Mouse (Mus musculus) heart, embryonic 16.5 days (tissue): ENCODE measurements around the gene Zbtb32. TPM values are rescaled to one million over a fixed set of nuclear protein-coding genes. Genes with fewer than 3 reads are reported as not detected.

Experiments used
- ATAC-seq: fragments of 200-750 bp; cut with Nextera tagmentation; replicated peaks from 2 replicates; pipeline ENCODE4 v1.8.0; 2017; ENCODE audit warnings: moderate number of reproducible peaks; ENCODE audit not compliant: insufficient read depth, low FRiP score; ENCODE audit errors: extremely low read depth
- H3K27ac ChIP-seq: fragments of 300-500 bp; sonication (generic); 2 replicates; pipeline ENCODE4 v1.5.1; 2014; ENCODE audit warnings: mild to moderate bottlenecking, low read length, control low read depth, moderate library complexity
- H3K27me3 ChIP-seq: fragments of 300-500 bp; sonication (generic); 2 replicates; pipeline ENCODE4 v1.6.1; 2014; ENCODE audit warnings: low read length, mixed read lengths; ENCODE audit not compliant: control insufficient read depth, insufficient read depth
- H3K36me3 ChIP-seq: fragments of 300-500 bp; sonication (generic); 2 replicates; pipeline ENCODE4 v1.6.1; 2014; ENCODE audit not compliant: control insufficient read depth, insufficient read depth
- H3K4me1 ChIP-seq: fragments of 300-500 bp; sonication (generic); 2 replicates; pipeline ENCODE4 v1.6.1; 2014; ENCODE audit warnings: low read length, mixed read lengths; ENCODE audit not compliant: control insufficient read depth, insufficient read depth
- H3K4me2 ChIP-seq: fragments of 300-500 bp; sonication (generic); 2 replicates; pipeline ENCODE4 v1.6.1; 2014; ENCODE audit warnings: low read depth, mild to moderate bottlenecking, control low read depth, low read length
- H3K4me3 ChIP-seq: fragments of 300-500 bp; sonication (generic); 2 replicates; pipeline ENCODE4 v1.5.1; 2014; ENCODE audit warnings: mild to moderate bottlenecking, control low read depth, low read length
- H3K9ac ChIP-seq: fragments of 300-500 bp; sonication (generic); 2 replicates; pipeline ENCODE4 v1.6.1; 2014; ENCODE audit warnings: low read length, control low read depth
- H3K9me3 ChIP-seq: fragments of 300-500 bp; sonication (generic); replicated peaks from 2 replicates; pipeline ENCODE4 v1.6.1; 2016; ENCODE audit warnings: low read length; ENCODE audit not compliant: control insufficient read depth
- WGBS: fragments of 180-500 bp; shearing (Covaris S2); extraction: QIAGEN DNeasy Blood & Tissue Kit; methylation state at CpG from one replicate; pipeline ENCODE4 v1.1.7; 2014; 5-methylcytosine and 5-hydroxymethylcytosine counted together
- polyA plus RNA-seq: library from polyadenylated mRNA; unstranded; fragments of >200 nt; fragmentation: Nextera tagmentation; extraction: Ambion mirVana; gene quantifications from 2 replicates; pipeline ENCODE4 v1.2.1, GENCODE M21; 2015

Gene Zbtb32
- polyA plus RNA-seq, 1 experiment from 2014 or later, result 0.24 TPM

DNA sequence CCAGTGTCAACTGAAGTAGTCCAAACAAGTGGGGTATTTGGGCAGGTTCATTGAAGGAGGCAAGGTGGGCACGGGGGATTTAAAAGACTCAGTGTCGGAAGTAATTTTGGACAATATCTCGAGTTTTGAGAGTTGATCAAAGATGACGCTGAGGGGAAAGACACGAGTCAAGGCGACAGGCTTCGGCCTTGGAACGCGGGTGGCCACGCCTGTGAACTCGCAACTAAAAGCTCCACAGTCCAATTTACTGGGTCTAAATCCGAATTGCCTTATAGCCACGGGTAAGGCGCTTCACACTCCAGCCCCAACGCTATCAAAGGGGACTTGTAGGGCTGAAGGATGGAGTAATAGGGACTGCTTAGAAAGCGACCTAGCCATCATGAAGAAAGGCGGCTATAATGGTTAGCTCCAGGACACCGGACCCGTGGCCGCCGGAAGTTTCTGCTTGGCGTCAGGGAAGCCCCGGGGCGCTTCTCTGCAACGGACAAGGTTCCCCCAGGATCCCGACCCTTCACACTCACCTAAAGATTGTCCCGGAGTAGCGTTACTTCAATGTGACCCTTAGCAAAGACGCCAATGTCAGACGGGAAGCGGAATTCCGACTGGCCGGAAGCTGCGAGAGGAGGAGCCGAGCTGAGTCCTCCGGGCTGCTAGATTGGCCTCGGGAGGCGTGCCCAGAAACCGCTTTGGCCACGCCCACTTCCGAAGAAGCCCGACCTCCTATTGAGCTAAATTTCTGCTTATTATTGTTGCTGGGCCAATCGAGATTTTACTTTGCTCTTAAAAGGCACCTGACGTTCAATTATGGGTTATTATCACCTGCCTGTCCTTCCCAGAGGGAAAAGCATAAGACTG, 27.0 kb upstream of the Zbtb32 start, which contains the start of gene Cox6b1:
TSS of gene Cox6b1 (minus strand) at position 622 of the 855 bp plus-strand sequence.
- Histone ChIP-seq H3K4me3 (peak within 1 kb of the TSS; percentile 94), H3K9me3 (no peaks in the 10 kb centered on the region), H3K9ac (peak within 1 kb of the TSS; percentile 95), H3K4me2 (peak within 1 kb of the TSS; percentile 97), H3K4me1 (peaks cover 15% of the 10 kb centered on the region), H3K27ac (peak within 1 kb of the TSS; percentile 90), H3K27me3 (0 out of 2 replicates have a peak, but pooled peaks cover 3% of the 10 kb centered on the region), H3K36me3 (peaks cover 31% of the 10 kb centered on the region)
- peak; percentile 88 for ATAC-seq
- WGBS, result 1% methylated on average over 44 of the region's 44 CpGs

DNA sequence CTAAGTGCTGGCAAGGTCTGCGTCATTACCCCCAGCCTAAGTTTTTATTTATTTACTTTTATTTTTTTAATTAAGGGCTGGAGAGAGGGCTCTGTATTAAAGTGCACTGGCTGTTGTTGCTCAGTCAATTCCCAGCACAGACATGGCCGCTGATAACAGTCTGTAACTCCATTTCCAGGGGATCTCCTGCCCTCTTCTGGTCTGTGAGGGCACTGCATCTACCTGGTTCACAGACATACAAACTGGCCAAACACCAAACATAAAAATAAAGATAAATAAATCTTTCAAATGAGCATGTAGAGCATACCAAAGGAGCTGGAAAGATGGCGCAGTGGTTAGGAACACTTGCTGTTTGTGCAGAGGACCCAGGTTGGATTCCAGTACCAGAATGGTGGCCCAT, 20.5 kb upstream of the Zbtb32 start:
- Histone ChIP-seq H3K36me3 (peaks cover 72% of the 10 kb centered on the region), H3K9me3 (no peaks in the 10 kb centered on the region), H3K27ac (no peak overlapping the region), H3K9ac (no peak overlapping the region), H3K4me3 (no peak overlapping the region), H3K4me2 (no peak overlapping the region), H3K27me3 (no peaks in the 10 kb centered on the region), H3K4me1 (peaks cover 4% of the 10 kb centered on the region)
- 87% methylated on average over 3 of the region's 3 CpGs for WGBS
- no peak for ATAC-seq

DNA sequence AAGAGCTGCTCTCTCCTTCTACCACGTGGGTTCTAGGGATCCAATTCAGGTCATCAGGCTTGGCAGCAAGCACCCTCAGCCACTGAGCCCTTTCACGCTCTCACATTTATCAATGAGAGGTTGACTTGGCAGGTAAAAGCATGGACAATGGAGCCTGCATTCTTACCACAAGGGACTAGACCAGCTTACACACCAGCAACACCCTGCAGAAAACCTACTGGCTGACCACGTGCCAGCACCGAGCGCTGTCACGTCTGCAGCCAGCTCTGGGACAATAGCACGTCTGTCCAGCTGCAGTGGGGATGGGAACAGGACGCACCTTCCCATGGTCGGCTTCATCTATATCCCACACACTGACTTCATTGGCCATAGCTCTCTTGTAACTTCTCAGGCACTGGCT, 19.9 kb upstream of the Zbtb32 start:
- Histone ChIP-seq H3K36me3 (peaks cover 67% of the 10 kb centered on the region), H3K27ac (no peak overlapping the region), H3K4me1 (peaks cover 4% of the 10 kb centered on the region; the same call in 1 of the 2 replicates), H3K4me3 (no peak overlapping the region), H3K4me2 (no peak overlapping the region), H3K27me3 (no peaks in the 10 kb centered on the region), H3K9me3 (no peaks in the 10 kb centered on the region), H3K9ac (no peak overlapping the region)
- 95% methylated on average over 9 of the region's 9 CpGs for WGBS
- ATAC-seq, result no peak

DNA sequence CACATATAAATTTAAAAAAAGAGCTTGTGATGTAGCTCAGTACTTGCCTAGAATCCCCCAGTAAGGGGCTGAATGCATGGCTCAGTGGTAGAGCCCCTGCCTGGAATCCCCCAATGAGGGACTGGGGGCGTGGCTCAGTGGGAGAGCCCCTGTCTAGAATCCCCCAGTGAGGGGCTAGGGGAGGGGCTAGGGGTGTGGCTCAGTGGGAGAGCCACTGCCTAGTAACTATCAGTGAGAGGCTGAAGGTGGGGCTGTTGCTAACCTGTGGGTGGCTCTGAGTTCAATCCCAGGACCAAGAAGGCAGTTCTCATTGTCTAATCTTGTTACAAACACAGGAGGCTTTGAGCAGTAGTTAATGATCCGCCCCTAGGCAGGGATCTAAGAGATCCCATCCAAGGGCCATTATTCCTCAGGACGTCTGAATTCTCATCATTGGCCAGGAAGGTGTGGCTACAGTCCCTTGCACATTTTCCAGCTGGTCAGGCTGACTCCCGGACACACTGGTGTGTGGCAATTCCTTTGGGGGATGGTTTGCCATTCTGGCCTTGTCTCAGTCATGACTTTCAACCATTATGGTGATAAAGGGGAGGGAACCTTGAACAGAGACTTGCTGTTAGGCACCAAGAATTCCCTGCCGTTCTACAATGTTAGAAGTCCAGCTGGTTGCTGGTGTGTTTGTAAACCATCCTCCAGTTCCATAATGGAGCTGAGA, 16.5 kb upstream of the Zbtb32 start:
- Histone ChIP-seq H3K9me3 (no peaks in the 10 kb centered on the region), H3K27me3 (no peaks in the 10 kb centered on the region), H3K9ac (no peak overlapping the region), H3K27ac (no peak overlapping the region), H3K4me3 (no peak overlapping the region), H3K4me2 (no peak overlapping the region), H3K4me1 (peaks cover 4% of the 10 kb centered on the region), H3K36me3 (peaks cover 43% of the 10 kb centered on the region)
- ATAC-seq, result no peak; the same call in 1 of the 2 replicates
- 60% methylated on average over 5 of the region's 5 CpGs for WGBS

DNA sequence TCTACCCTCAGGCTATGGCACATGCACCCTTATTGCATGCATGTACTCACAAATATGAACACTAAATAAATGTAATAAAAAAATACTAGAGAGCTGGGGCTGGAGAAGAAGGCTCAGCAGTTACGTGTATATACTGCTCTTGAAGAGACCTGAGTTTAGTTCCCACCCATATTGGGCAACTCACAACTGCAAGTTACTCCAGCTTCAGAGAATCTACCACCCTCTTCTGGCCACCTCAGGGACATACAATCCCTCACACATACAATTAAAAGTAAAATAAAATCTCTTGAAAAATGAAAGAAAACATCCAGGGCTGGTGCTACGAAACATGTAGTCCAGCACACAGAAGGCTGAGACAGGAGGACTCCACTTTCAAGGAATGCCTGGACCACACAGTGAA, 15.7 kb upstream of the Zbtb32 start:
- peaks cover 40% of the 10 kb centered on the region for H3K36me3 ChIP-seq
- H3K4me3 ChIP-seq, result no peak overlapping the region
- H3K9ac ChIP-seq, result no peak overlapping the region
- H3K4me2 ChIP-seq, result no peak overlapping the region
- ATAC-seq, result no peak
- H3K27ac ChIP-seq, result no peak overlapping the region
- no peaks in the 10 kb centered on the region for H3K27me3 ChIP-seq
- H3K9me3 ChIP-seq, result no peaks in the 10 kb centered on the region
- 74% methylated on average over 2 of the region's 2 CpGs for WGBS
- peaks cover 11% of the 10 kb centered on the region for H3K4me1 ChIP-seq

DNA sequence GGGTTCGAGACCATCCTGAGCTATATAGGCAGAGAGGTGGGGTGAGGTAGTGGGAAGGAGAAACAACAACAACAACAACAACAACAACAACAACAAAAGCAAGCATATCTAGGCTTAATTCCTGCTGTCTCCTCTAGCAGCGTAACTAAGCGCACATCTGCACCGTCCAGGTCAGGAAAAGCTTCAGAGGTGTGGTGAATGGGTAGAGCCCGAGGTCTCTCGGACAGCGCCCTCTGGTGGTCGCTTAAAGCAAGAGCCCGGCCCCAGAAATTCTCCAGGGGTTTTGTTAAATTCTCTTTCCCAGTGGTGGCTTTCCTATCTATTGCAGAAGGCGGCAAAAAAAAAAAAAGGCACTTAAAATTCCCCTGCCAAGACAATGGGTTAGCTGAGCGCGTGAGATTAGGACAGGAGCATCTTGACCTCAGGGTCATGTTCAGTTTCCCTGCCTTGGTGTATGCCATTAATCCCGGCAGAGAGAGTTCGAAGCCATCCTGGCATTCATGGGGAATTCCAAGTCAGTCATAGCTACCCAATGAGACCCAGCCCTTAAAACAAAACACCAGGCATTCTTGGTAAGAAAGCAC, 14.9 kb upstream of the Zbtb32 start:
- H3K4me2 ChIP-seq, result no peak overlapping the region
- no peak overlapping the region for H3K27ac ChIP-seq
- H3K9me3 ChIP-seq, result no peaks in the 10 kb centered on the region
- H3K9ac ChIP-seq, result no peak overlapping the region
- no peak overlapping the region for H3K4me3 ChIP-seq
- WGBS, result 24% methylated on average over 14 of the region's 14 CpGs
- H3K4me1 ChIP-seq, result peaks cover 11% of the 10 kb centered on the region
- peaks cover 32% of the 10 kb centered on the region for H3K36me3 ChIP-seq
- H3K27me3 ChIP-seq, result no peaks in the 10 kb centered on the region
- no peak for ATAC-seq

DNA sequence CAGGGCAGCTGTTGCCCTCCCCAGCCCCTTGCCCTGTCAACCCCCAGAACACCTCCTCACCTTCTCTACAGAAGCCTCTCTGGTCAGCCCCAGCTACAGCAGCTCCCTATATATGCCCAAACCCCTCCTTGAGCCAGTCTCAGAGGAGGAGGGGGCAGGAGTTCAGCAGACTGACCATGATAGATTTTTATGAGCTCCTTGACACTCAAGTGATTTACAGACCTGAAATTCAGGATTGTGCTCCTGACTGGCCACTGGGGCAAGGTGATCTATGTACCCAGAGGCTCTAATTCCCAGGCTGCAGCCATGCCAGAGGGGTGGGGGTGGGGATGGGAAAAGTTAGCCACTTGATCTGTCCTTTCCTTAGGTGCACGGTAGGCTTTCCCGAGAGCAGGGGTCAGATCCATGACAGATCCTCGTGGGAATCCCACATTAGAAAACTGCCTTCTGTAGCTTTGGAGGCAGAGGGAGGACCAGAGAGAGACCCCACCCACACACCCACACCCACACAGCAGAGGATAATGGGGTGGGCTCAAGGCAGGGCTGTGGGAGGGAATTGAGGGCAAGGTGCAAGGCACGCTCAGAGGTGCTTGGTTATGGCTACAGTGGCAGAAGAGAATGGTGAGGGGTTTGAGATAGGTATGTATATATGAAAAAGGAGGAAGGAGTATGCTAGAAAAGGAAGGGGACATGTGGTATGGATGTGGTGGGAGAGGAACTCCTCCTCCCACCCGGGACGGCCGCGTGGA, 14.1 kb upstream of the Zbtb32 start, which contains the start of gene Upk1a:
TSS of gene Upk1a (minus strand) at position 194 of the 749 bp plus-strand sequence.
- Histone ChIP-seq H3K9ac (no peak within 1 kb of the TSS), H3K27ac (no peak within 1 kb of the TSS), H3K4me2 (no peak within 1 kb of the TSS), H3K9me3 (no peaks in the 10 kb centered on the region), H3K36me3 (peaks cover 24% of the 10 kb centered on the region), H3K4me1 (peaks cover 11% of the 10 kb centered on the region), H3K4me3 (no peak within 1 kb of the TSS), H3K27me3 (no peaks in the 10 kb centered on the region)
- no peak for ATAC-seq
- WGBS, result 74% methylated on average over 8 of the region's 8 CpGs

DNA sequence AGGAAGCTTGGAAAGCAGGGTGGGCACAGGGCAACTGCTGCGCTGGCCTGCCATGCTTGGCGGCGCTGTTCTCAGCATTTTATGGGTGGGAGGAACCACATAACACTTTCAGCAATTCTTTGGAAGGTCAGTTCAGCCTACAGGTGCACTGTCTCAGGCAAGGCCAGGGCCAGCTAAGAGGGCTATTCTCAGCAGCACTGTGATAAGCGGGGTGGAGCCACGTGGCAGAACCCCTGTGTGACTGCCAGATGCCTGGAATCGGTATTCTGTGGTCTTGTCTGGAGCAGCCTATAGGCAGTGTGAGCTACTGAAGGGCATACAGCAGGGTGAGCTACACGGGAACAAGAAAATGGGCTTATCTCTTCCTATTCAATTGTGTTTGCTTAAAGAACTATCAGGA, 11.3 kb upstream of the Zbtb32 start:
- Histone ChIP-seq H3K27ac (peak overlapping the region; percentile 64), H3K4me1 (peaks cover 11% of the 10 kb centered on the region), H3K9ac (0 out of 2 replicates have a peak overlapping the region, but pooled peaks have one; percentile 31), H3K4me3 (no peak overlapping the region), H3K27me3 (no peaks in the 10 kb centered on the region), H3K4me2 (no peak overlapping the region), H3K9me3 (no peaks in the 10 kb centered on the region), H3K36me3 (no peaks in the 10 kb centered on the region)
- WGBS, result 33% methylated on average over 7 of the region's 7 CpGs
- peak; percentile 88 for ATAC-seq
